Mouse (Mus musculus) urinary bladder, adult 2 months (tissue): ENCODE data around the gene Lgals8. TPM values are rescaled to one million over a fixed set of nuclear protein-coding genes. Genes with fewer than 3 reads are reported as not detected.
A peak's percentile ranks its signal among the peaks of the same experiment; 100 is the strongest.

Experiments
- DNase-seq: peaks from one replicate; pipeline ENCODE4 v3.0.0; 2022; ENCODE audit warnings: low spot score
- polyA plus RNA-seq: library from polyadenylated mRNA; depleted of rRNA; stranded (reverse); fragments of >200 nt; gene quantifications from 2 replicates; pipeline ENCODE4 v1.2.3, GENCODE M21; 2012; rRNA removed

Gene Lgals8
- polyA plus RNA-seq, 1 experiment, result 76.1 TPM

GRCm38 (mm10) chr13:12460881-12461729 lies 3.6 kb downstream of the Lgals8 start:
- DNase-seq, result peak; percentile 94

GRCm38 (mm10) chr13:12460443-12460842 lies 4.3 kb downstream of the Lgals8 start:
- DNase-seq, result no peak

- DNase-seq, result no peak
Measured at GRCm38 (mm10) chr13:12456711-12457110, 8.0 kb downstream of the Lgals8 start.

GRCm38 (mm10) chr13:12454686-12455390 lies 9.9 kb downstream of the Lgals8 start:
- no peak for DNase-seq

GRCm38 (mm10) chr13:12453150-12453549 lies 11.6 kb downstream of the Lgals8 start:
- DNase-seq, result no peak

GRCm38 (mm10) chr13:12442008-12442587 lies 22.6 kb downstream of the Lgals8 start:
- no peak for DNase-seq

GRCm38 (mm10) chr13:12440813-12441212 lies 23.9 kb downstream of the Lgals8 start:
- DNase-seq, result no peak

- no peak for DNase-seq
Measured at GRCm38 (mm10) chr13:12439586-12439985, 25.2 kb downstream of the Lgals8 start.

GRCm38 (mm10) chr13:12433843-12434242 lies 30.9 kb downstream of the Lgals8 start:
- DNase-seq, result no peak

- DNase-seq, result no peak
Measured at GRCm38 (mm10) chr13:12428556-12428955, 36.2 kb downstream of the Lgals8 start.

GRCm38 (mm10) chr13:12420596-12420995 lies 44.1 kb downstream of the Lgals8 start:
- DNase-seq, result no peak

- no peak for DNase-seq
Measured at GRCm38 (mm10) chr13:12412016-12412415, 52.7 kb downstream of the Lgals8 start.

- DNase-seq, result no peak
Measured at GRCm38 (mm10) chr13:12408343-12409066, 56.2 kb downstream of the Lgals8 start.

- peak; percentile 20 for DNase-seq
Measured at GRCm38 (mm10) chr13:12395571-12395970, 69.2 kb downstream of the Lgals8 start.

GRCm38 (mm10) chr13:12394609-12395505 lies 69.9 kb downstream of the Lgals8 start, which contains the start of gene Heatr1:
Heatr1 (plus strand) TSS chr13:12395027.
- DNase-seq, result peak; percentile 57

Other genes starting within 250 kb of the Lgals8 start
- 8.3 and 8.6 TPM in 2 replicates for gene Mtr, start 206.8 kb downstream of the Lgals8 start, polyA plus RNA-seq
- gene Actn2, start 124.2 kb downstream of the Lgals8 start, polyA plus RNA-seq, result 2.4 and 2.8 TPM in 2 replicates
- 16.0 and 18.2 TPM in 2 replicates for gene Heatr1, start 69.9 kb downstream of the Lgals8 start, polyA plus RNA-seq
- gene Edaradd, start 55.5 kb upstream of the Lgals8 start, polyA plus RNA-seq, result 1.0 and 1.3 TPM in 2 replicates
- 4.5 and 5.6 TPM in 2 replicates for gene Ero1lb, start 100.9 kb upstream of the Lgals8 start, polyA plus RNA-seq